Mouse (Mus musculus): Measurements from ENCODE around the gene Cebpg.

Cebpg gene

GRCm38 (mm10) chr7:35025409-35026275 lies 30.7 kb downstream of the Cebpg start:
- CTCF ChIA-PET = interaction anchor here (0.7 to 0.8 kb wide), 3 partner anchors 41 to 367 kb away, joined by 3 to 6 read pairs (median 3); no protein-coding TSS in a partner anchor

- CTCF ChIA-PET = interaction anchor here (0.6 to 0.8 kb wide), 2 partner anchors 43 to 141 kb away, joined by 3 to 5 read pairs; no protein-coding TSS in a partner anchor
Measured at GRCm38 (mm10) chr7:35024426-35024825, 31.9 kb downstream of the Cebpg start.

DNA sequence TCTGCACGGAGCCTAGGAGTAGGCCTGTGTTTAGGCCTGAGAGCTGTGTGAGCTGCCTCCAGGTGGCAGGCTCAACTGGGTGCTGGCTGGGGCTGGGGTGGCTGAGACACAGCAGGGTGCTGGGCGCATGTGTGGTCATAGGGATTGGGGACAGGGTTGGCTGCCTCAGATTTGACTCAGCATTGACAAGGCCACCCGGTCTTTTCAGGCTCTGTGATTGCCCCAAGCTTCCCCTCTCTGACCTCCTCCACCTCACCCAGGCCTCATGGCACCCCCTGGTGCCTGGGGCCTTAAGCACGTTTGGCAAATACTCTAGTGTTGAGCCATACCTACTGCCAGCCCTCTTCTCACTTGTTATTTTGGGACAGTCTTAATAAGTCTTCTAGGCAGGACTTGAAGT lies 33.1 kb downstream of the Cebpg start:
- CTCF ChIA-PET = interaction anchor here (0.6 kb wide), 1 partner anchor 145 kb away, joined by 12 read pairs; no protein-coding TSS in a partner anchor

- CTCF ChIA-PET = no interaction called here
Measured at GRCm38 (mm10) chr7:35021365-35021764, 35.0 kb downstream of the Cebpg start.

DNA sequence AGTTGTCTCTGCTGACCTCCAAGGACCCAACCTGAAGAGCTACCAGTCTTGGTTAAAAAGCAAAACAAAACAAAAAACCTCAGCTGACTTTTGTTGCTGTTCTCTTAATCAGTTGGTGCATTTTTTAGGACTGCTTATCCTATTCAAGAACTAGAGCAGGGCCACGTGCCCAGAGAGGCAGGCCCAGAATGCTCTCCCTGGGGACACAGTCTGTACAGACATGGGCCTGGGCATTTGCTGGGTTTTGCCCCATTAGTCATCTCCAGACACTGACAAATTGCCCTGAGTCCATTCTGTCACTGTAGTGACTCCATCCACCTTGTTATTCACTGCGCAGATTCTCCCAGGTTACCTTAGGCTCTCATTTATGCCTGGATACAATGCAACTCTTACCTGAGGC lies 41.1 kb downstream of the Cebpg start:
- CTCF ChIA-PET = no interaction called here

GRCm38 (mm10) chr7:35013228-35013627 lies 43.1 kb downstream of the Cebpg start:
- CTCF ChIA-PET = no interaction called here

DNA sequence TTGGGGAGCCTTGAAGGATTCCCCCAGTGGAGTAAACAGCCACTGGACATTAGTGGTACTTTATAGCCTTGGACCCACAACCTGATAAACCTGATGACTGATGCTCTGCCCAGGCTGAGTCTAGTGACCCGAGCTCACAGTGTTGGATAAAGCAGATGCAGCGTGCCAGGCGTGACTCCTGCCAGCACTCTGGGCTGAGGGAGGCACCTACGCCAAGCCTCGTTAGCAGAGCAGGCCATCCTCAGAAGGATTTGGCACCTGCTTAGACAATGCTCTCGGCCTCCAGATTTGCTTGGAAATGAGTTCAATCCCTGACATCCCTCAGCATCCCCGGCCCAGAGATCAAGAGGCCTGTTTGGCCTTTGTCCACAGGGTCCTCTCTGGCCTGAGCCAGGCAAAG lies 49.7 kb downstream of the Cebpg start:
- CTCF ChIA-PET = no interaction called here

DNA sequence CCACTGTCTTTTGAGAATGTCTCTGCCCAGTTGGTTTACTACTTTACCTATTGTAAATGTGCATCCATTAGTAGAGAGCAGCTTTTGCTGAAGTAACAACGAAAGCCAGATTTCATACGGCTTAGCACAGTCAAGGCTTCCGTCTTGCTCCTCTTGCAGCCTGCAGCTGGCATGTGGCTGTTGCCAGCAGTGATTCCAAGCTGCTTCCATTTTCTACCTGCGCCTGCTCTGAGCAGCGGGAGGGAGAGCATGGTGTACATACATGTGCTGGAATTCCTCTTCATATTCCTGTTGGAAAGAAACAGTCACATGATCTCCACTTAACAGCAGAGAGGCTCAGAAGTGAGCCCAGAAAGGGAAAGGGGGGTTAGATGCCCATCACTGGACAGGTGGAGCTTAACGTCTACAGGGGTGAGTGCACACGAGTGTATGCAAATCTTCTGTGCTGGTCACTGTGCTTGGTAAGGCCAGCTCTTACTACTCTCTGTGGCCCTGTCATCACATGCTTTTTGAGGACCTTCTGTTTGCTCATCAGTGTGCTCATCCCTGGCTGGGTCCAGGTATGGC lies 53.1 kb downstream of the Cebpg start:
- CTCF ChIA-PET = no interaction called here

GRCm38 (mm10) chr7:35000839-35001238 lies 55.5 kb downstream of the Cebpg start:
- CTCF ChIA-PET = no interaction called here

Measured in spleen, embryonic (tissue).